Mouse (Mus musculus) MEL (cell line): ENCODE measurements around the gene Nub1. TPM values are rescaled to one million over a fixed set of nuclear protein-coding genes. Genes with fewer than 3 reads are reported as not detected.
"Not testable (repeated sequence)": the region's sequence is repeated elsewhere in the genome, so short reads cannot be mapped to it uniquely, and the experiment has no call there.

Source experiments
- DNase-seq: peaks from one replicate; pipeline ENCODE4 v3.0.0; 2011; ENCODE audit warnings: low read depth, low spot score
- H3K27ac ChIP-seq: 2 replicates; pipeline ENCODE4 v1.5.1; 2012; ENCODE audit warnings: low read depth, mild to moderate bottlenecking, control low read depth, low read length, moderate library complexity; ENCODE audit not compliant: control insufficient read depth
- H3K27me3 ChIP-seq, 2 experiments: fragments of 150-350 bp in 1 of 2; sonication (generic) in 1 of 2; 2 replicates each; pipeline ENCODE4 v1.6.1; 2012; ENCODE audit warnings: low read length in 2 of 2, mild to moderate bottlenecking in 2 of 2, improper control_type of control experiment in 1 of 2, moderate library complexity in 1 of 2; ENCODE audit not compliant: insufficient read depth in 2 of 2, control insufficient read depth in 1 of 2
- H3K36me3 ChIP-seq, 2 experiments: 2 replicates each; pipeline ENCODE4 v1.6.1; 2012 to 2014; ENCODE audit warnings: low read length in 2 of 2, improper control_type of control experiment in 1 of 2, inconsistent platforms in 1 of 2, mild to moderate bottlenecking in 1 of 2; ENCODE audit not compliant: insufficient read depth in 2 of 2, control insufficient read depth in 1 of 2
- H3K4me1 ChIP-seq, 2 experiments: fragments of 150-350 bp in 1 of 2; sonication (generic) in 1 of 2; 2 replicates each; pipeline ENCODE4 v1.6.1; 2012; ENCODE audit warnings: low read length in 2 of 2, improper control_type of control experiment in 1 of 2, mild to moderate bottlenecking in 1 of 2; ENCODE audit not compliant: insufficient read depth in 2 of 2, control insufficient read depth in 1 of 2
- H3K4me3 ChIP-seq, 2 experiments: fragments of 150-350 bp in 1 of 2; sonication (generic) in 1 of 2; 2 replicates each; pipeline ENCODE4 v1.5.1; 2012; ENCODE audit warnings: low read depth in 2 of 2, low read length in 2 of 2, mild to moderate bottlenecking in 2 of 2, moderate library complexity in 2 of 2, control low read depth in 1 of 2, improper control_type of control experiment in 1 of 2; ENCODE audit not compliant: control insufficient read depth in 1 of 2, insufficient read depth in 1 of 2
- H3K79me2 ChIP-seq: 2 replicates; pipeline ENCODE4 v1.6.1; 2012; ENCODE audit warnings: mild to moderate bottlenecking, low read length, moderate library complexity; ENCODE audit not compliant: control insufficient read depth, poor library complexity, insufficient read depth
- H3K9ac ChIP-seq: 2 replicates; pipeline ENCODE4 v1.6.1; 2012; ENCODE audit warnings: low read depth, mild to moderate bottlenecking, control low read depth, low read length, moderate library complexity; ENCODE audit not compliant: control insufficient read depth, poor library complexity, severe bottlenecking
- H3K9me3 ChIP-seq: fragments of 150-350 bp; sonication (generic); replicated peaks from 2 replicates; pipeline ENCODE4 v1.6.1; 2012; ENCODE audit warnings: mild to moderate bottlenecking, low read length, improper control_type of control experiment, moderate library complexity; ENCODE audit not compliant: insufficient read depth
- BHLHE40 ChIP-seq: IDR thresholded peaks from 2 replicates; pipeline ENCODE4 v1.6.1; 2012; ENCODE audit warnings: low read depth, mild to moderate bottlenecking, inconsistent platforms, low read length, improper control_type of control experiment, borderline replicate concordance
- CHD1 ChIP-seq: IDR thresholded peaks from 2 replicates; pipeline ENCODE4 v1.6.1; 2012; ENCODE audit warnings: low read depth, mild to moderate bottlenecking, inconsistent platforms, low read length, improper control_type of control experiment
- CTCF ChIP-seq, 3 experiments: IDR thresholded peaks in 2 of 3; conservative IDR thresholded peaks in 1 of 3; 2 replicates each; pipeline ENCODE4 v1.5.1; 2011 to 2012; ENCODE audit warnings: low read length in 3 of 3, low read depth in 2 of 3, mild to moderate bottlenecking in 2 of 3, improper control_type of control experiment in 1 of 3, inconsistent platforms in 1 of 3, mixed read lengths in 1 of 3, moderate library complexity in 1 of 3; ENCODE audit not compliant: control insufficient read depth in 1 of 3, insufficient read depth in 1 of 3, poor library complexity in 1 of 3, severe bottlenecking in 1 of 3
- E2F4 ChIP-seq: IDR thresholded peaks from 2 replicates; pipeline ENCODE4 v1.6.1; 2011; ENCODE audit warnings: low read depth, low read length, improper control_type of control experiment, borderline replicate concordance
- ELF1 ChIP-seq: IDR thresholded peaks from 2 replicates; pipeline ENCODE4 v1.6.1; 2014; ENCODE audit warnings: low read depth, mild to moderate bottlenecking, inconsistent platforms, low read length, improper control_type of control experiment, moderate library complexity
- EP300 ChIP-seq, 2 experiments: IDR thresholded peaks; 2 replicates each; pipeline ENCODE4 v1.6.1; 2011; ENCODE audit warnings: improper control_type of control experiment in 2 of 2, low read length in 2 of 2, low read depth in 1 of 2, mild to moderate bottlenecking in 1 of 2
- ETS1 ChIP-seq: IDR thresholded peaks from 2 replicates; pipeline ENCODE4 v1.6.1; 2012; ENCODE audit warnings: low read depth, mild to moderate bottlenecking, inconsistent platforms, low read length, improper control_type of control experiment, moderate library complexity
- GABPA ChIP-seq: IDR thresholded peaks from 2 replicates; pipeline ENCODE4 v1.6.1; 2012; ENCODE audit warnings: low read depth, mild to moderate bottlenecking, inconsistent platforms, low read length, improper control_type of control experiment, moderate library complexity
- GATA1 ChIP-seq: IDR thresholded peaks from 2 replicates; pipeline ENCODE4 v1.6.1; 2011; ENCODE audit warnings: low read depth, low read length, improper control_type of control experiment
- HCFC1 ChIP-seq: IDR thresholded peaks from 2 replicates; pipeline ENCODE4 v1.6.1; 2012; ENCODE audit warnings: low read depth, mild to moderate bottlenecking, inconsistent platforms, low read length, improper control_type of control experiment, moderate library complexity
- KAT2A ChIP-seq: conservative IDR thresholded peaks from 2 replicates; pipeline ENCODE4 v1.6.1; 2012; ENCODE audit warnings: low read depth, low read length, improper control_type of control experiment, inconsistent platforms
- MAX ChIP-seq: IDR thresholded peaks from 2 replicates; pipeline ENCODE4 v1.6.1; 2011; ENCODE audit warnings: low read length, improper control_type of control experiment
- MAZ ChIP-seq: IDR thresholded peaks from 2 replicates; pipeline ENCODE4 v1.6.1; 2012; ENCODE audit warnings: low read depth, mild to moderate bottlenecking, inconsistent platforms, low read length, improper control_type of control experiment
- MEF2A ChIP-seq: IDR thresholded peaks from 2 replicates; pipeline ENCODE4 v1.6.1; 2014; ENCODE audit warnings: low read depth, mild to moderate bottlenecking, inconsistent platforms, low read length, improper control_type of control experiment; ENCODE audit not compliant: poor library complexity, insufficient replicate concordance, severe bottlenecking; ENCODE audit errors: extremely low read depth
- MXI1 ChIP-seq: IDR thresholded peaks from 2 replicates; pipeline ENCODE4 v1.6.1; 2011; ENCODE audit warnings: mild to moderate bottlenecking, low read depth, low read length, improper control_type of control experiment
- MYB ChIP-seq: IDR thresholded peaks from 2 replicates; pipeline ENCODE4 v1.6.1; 2011; ENCODE audit warnings: mild to moderate bottlenecking, low read depth, low read length, improper control_type of control experiment
- MYC ChIP-seq: IDR thresholded peaks from 2 replicates; pipeline ENCODE4 v1.6.1; 2011; ENCODE audit warnings: low read depth, mild to moderate bottlenecking, low read length, improper control_type of control experiment, moderate library complexity
- NELFE ChIP-seq: IDR thresholded peaks from 2 replicates; pipeline ENCODE4 v1.6.1; 2011; ENCODE audit warnings: low read depth, low read length, improper control_type of control experiment
- NRF1 ChIP-seq: IDR thresholded peaks from 2 replicates; pipeline ENCODE4 v1.6.1; 2014; ENCODE audit warnings: low read depth, mild to moderate bottlenecking, inconsistent platforms, low read length, improper control_type of control experiment, moderate library complexity; ENCODE audit not compliant: poor library complexity, insufficient read depth, severe bottlenecking
- POLR2A ChIP-seq, 2 experiments: IDR thresholded peaks; 2 replicates each; pipeline ENCODE4 v1.6.1; 2011 to 2012; ENCODE audit warnings: low read length in 2 of 2, mild to moderate bottlenecking in 2 of 2, control low read depth in 1 of 2, improper control_type of control experiment in 1 of 2, low read depth in 1 of 2, moderate library complexity in 1 of 2; ENCODE audit not compliant: control insufficient read depth in 1 of 2, insufficient read depth in 1 of 2, poor library complexity in 1 of 2
- POLR2AphosphoS2 ChIP-seq: IDR thresholded peaks from 2 replicates; pipeline ENCODE4 v1.6.1; 2011; ENCODE audit warnings: low read length, improper control_type of control experiment
- POLR2AphosphoS5 ChIP-seq: IDR thresholded peaks from 2 replicates; pipeline ENCODE4 v1.6.1; 2012; ENCODE audit warnings: low read depth, borderline replicate concordance, mild to moderate bottlenecking, inconsistent platforms, low read length, moderate library complexity, mixed read lengths
- SIN3A ChIP-seq: IDR thresholded peaks from 2 replicates; pipeline ENCODE4 v1.6.1; 2012; ENCODE audit warnings: low read length, improper control_type of control experiment, inconsistent platforms
- SMC3 ChIP-seq: IDR thresholded peaks from 2 replicates; pipeline ENCODE4 v1.6.1; 2011; ENCODE audit warnings: low read depth, low read length, improper control_type of control experiment
- TBP ChIP-seq: IDR thresholded peaks from 2 replicates; pipeline ENCODE4 v1.8.0; 2011; ENCODE audit warnings: low read depth, low read length, improper control_type of control experiment
- TCF12 ChIP-seq: IDR thresholded peaks from 2 replicates; pipeline ENCODE4 v1.6.1; 2014; ENCODE audit warnings: low read depth, mild to moderate bottlenecking, inconsistent platforms, low read length, improper control_type of control experiment, moderate library complexity
- USF1 ChIP-seq: IDR thresholded peaks from 2 replicates; pipeline ENCODE4 v1.6.1; 2014; ENCODE audit warnings: low read depth, mild to moderate bottlenecking, inconsistent platforms, low read length, improper control_type of control experiment, moderate library complexity
- USF2 ChIP-seq, 2 experiments: IDR thresholded peaks; 2 replicates each; pipeline ENCODE4 v1.6.1; 2011 to 2012; ENCODE audit warnings: improper control_type of control experiment in 2 of 2, low read length in 2 of 2, borderline replicate concordance in 1 of 2, inconsistent platforms in 1 of 2, low read depth in 1 of 2, mild to moderate bottlenecking in 1 of 2; ENCODE audit not compliant: insufficient read depth in 1 of 2
- ZC3H11A ChIP-seq: IDR thresholded peaks from 2 replicates; pipeline ENCODE4 v1.6.1; 2012; ENCODE audit warnings: low read depth, mild to moderate bottlenecking, inconsistent platforms, low read length, improper control_type of control experiment
- ZNF384 ChIP-seq: IDR thresholded peaks from 2 replicates; pipeline ENCODE4 v1.6.1; 2012; ENCODE audit warnings: low read depth, mild to moderate bottlenecking, inconsistent platforms, low read length, improper control_type of control experiment
- polyA plus RNA-seq, 2 experiments: library from polyadenylated mRNA; stranded (reverse) in 1 of 2; unstranded in 1 of 2; fragments of >175 nt in 1 of 2; fragments of >200 nt in 1 of 2; gene quantifications; 2 replicates each; pipeline versions ENCODE4 v1.2.1 to v1.2.4; 2012; ENCODE audit warnings: low replicate concordance in 2 of 2, low read depth in 1 of 2; ENCODE audit not compliant: insufficient read length in 2 of 2, insufficient read depth in 1 of 2, missing spikeins in 1 of 2
- total RNA-seq: library from RNA; depleted of rRNA; stranded (reverse); fragments of 300-350 nt; gene quantifications from 2 replicates; pipeline ENCODE4 v1.2.3, GENCODE M21; 2012

The Nub1 gene
- total and polyA plus RNA-seq, 3 experiments = 38.3 to 59.6 TPM; not detected in 1

- not testable (repeated sequence) for H3K27me3 ChIP-seq, H3K79me2 ChIP-seq, H3K4me1 ChIP-seq, H3K9me3 ChIP-seq
- H3K9ac ChIP-seq = peak overlapping the region; percentile 75
- H3K27ac ChIP-seq = peak overlapping the region; percentile 92
- TF ChIP-seq MYC = 0 out of 2 replicates have a peak, but pooled peaks have one; percentile 1
- TF ChIP-seq GATA1 = peak; percentile 13; the same call in 1 of the 2 replicates
- DNase-seq = peak; percentile 50
- peaks cover 2 to 18% of the 10 kb centered on the region in 2 experiments for H3K36me3 ChIP-seq
- H3K4me3 ChIP-seq = peak overlapping the region; percentile 90 to 99
These were observed 1.5 kb downstream of the Nub1 start for GRCm38 (mm10) chr5:24686671-24687420.

DNA sequence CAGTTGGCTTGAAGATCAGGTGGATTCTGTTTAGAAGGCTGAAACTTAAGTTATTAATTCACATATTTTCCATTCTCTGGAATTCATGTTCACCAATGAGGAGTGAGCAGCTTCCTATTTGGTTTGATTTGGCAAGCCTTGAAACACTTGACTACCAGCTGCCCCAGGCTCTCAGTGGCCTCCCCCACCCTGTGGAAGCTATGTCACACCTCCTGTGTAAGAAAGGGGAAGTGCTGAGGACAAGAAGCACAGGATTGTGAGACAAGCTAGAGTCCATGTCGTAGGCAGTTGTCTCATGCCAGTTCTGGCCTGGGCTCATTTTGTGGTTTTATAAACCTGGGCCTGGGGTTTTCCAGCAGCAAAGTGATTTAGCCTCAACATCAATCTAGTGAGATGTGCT lies 2.4 kb downstream of the Nub1 start:
- DNase-seq = peak; percentile 93
- Histone ChIP-seq H3K9me3 (no peaks in the 10 kb centered on the region), H3K79me2 (peaks cover 6% of the 10 kb centered on the region), H3K36me3 (peaks cover 6 to 18% of the 10 kb centered on the region in 2 experiments), H3K9ac (0 out of 2 replicates have a peak overlapping the region, but pooled peaks have one; percentile 26), H3K4me3 (peak overlapping the region in 1 of 2 experiments; percentile 14; a peak in 1 of 4 replicates), H3K4me1 (peaks cover 9 to 10% of the 10 kb centered on the region in 2 experiments), H3K27me3 (no peaks in the 10 kb centered on the region), H3K27ac (peak overlapping the region; percentile 42)
- no peak for TF ChIP-seq GABPA
- TF ChIP-seq TBP = peak; percentile 77; the same call in 1 of the 2 replicates
- TF ChIP-seq MYC = peak; percentile 63; the same call in 1 of the 2 replicates
- peak; percentile 62; the same call in 1 of the 2 replicates for TF ChIP-seq MAZ
- TF ChIP-seq SIN3A = peak; percentile 88
- no peak for TF ChIP-seq POLR2AphosphoS5
- TF ChIP-seq SMC3 = no peak
- peak; percentile 77 for TF ChIP-seq MXI1
- TF ChIP-seq ZC3H11A = no peak
- TF ChIP-seq MAX = peak; percentile 56
- TF ChIP-seq CTCF (IDR thresholded peaks at IDR 0.05 in 2 of 3, conservative IDR thresholded peaks at IDR 0.05 in 1 of 3; ENCODE audit: control insufficient read depth in 1 of 3, insufficient read depth in 1 of 3, low read depth in 2 of 3, low read length in 3 of 3, poor library complexity in 1 of 3, severe bottlenecking in 1 of 3) = no peak
- no peak for TF ChIP-seq NRF1
- no peak for TF ChIP-seq KAT2A
- no peak for TF ChIP-seq USF2 (IDR thresholded peaks at IDR 0.05; ENCODE audit: borderline replicate concordance in 1 of 2, insufficient read depth in 1 of 2, low read depth in 1 of 2, low read length in 2 of 2)
- peak; percentile 93 for TF ChIP-seq ETS1
- no peak for TF ChIP-seq NELFE
- no peak for TF ChIP-seq ZNF384
- TF ChIP-seq BHLHE40 = peak; percentile 51; the same call in 1 of the 2 replicates
- no peak for TF ChIP-seq POLR2AphosphoS2
- no peak for TF ChIP-seq E2F4
- TF ChIP-seq EP300 (IDR thresholded peaks at IDR 0.05; ENCODE audit: low read depth in 1 of 2, low read length in 2 of 2) = peak; percentile 41 to 65
- TF ChIP-seq MYB = no peak
- no peak for TF ChIP-seq CHD1
- TF ChIP-seq POLR2A (IDR thresholded peaks at IDR 0.05; ENCODE audit: control insufficient read depth in 1 of 2, insufficient read depth in 1 of 2, low read depth in 1 of 2, low read length in 2 of 2, poor library complexity in 1 of 2) = no peak
- no peak for TF ChIP-seq USF1
- 0 out of 2 replicates have a peak, but pooled peaks have one; percentile 51 for TF ChIP-seq TCF12
- 0 out of 2 replicates have a peak, but pooled peaks have one; percentile 21 for TF ChIP-seq ELF1
- peak; percentile 31; the same call in 1 of the 2 replicates for TF ChIP-seq HCFC1
- no peak for TF ChIP-seq MEF2A
